Mouse (Mus musculus) adrenal gland, postnatal 36 days (tissue): Measurements from ENCODE around the gene Metrnl. TPM values are rescaled to one million over a fixed set of nuclear protein-coding genes. Genes with fewer than 3 reads are reported as not detected.

Experiments used
- DNase-seq, 2 experiments: peaks; one replicate each; pipeline ENCODE4 v3.0.0; 2021; ENCODE audit warnings: mixed read lengths in 1 of 2
- total RNA-seq, 2 experiments: library from RNA; stranded (reverse); gene quantifications; 2 replicates each; pipeline ENCODE4 v1.2.3; 2021

Gene Metrnl
- total RNA-seq, 2 experiments from 2014 or later, result 36.4 to 37.6 TPM

- DNase-seq, result no peak
Measured at GRCm38 (mm10) chr11:121734892-121735291, 33.5 kb downstream of the Metrnl start.

- DNase-seq, result no peak
Measured at GRCm38 (mm10) chr11:121738616-121739015, 37.3 kb downstream of the Metrnl start.

- DNase-seq, result peak in 1 of 2 experiments; percentile 28
Measured at GRCm38 (mm10) chr11:121740906-121741305, 39.6 kb downstream of the Metrnl start.

- peak in 1 of 2 experiments; percentile 3 for DNase-seq
Measured at GRCm38 (mm10) chr11:121741433-121741832, 40.1 kb downstream of the Metrnl start.

- DNase-seq, result no peak
Measured at GRCm38 (mm10) chr11:121743113-121743512, 41.8 kb downstream of the Metrnl start.

- no peak for DNase-seq
Measured at GRCm38 (mm10) chr11:121743915-121744628, 42.7 kb downstream of the Metrnl start.

- DNase-seq, result no peak
Measured at GRCm38 (mm10) chr11:121746941-121747494, 45.7 kb downstream of the Metrnl start.

- no peak for DNase-seq
Measured at GRCm38 (mm10) chr11:121748003-121748684, 46.8 kb downstream of the Metrnl start.

Other genes with a start within 250 kb of the Metrnl start
- gene Tbcd, start 249.6 kb upstream of the Metrnl start, total RNA-seq, result 10 to 100 TPM; 31.5 to 39.4 TPM
- under 1 TPM in 1 of 2 experiments, not detected in 1; 0.40 TPM for gene Zfp750, start 182.2 kb upstream of the Metrnl start, total RNA-seq
- 10 to 100 TPM in 1 of 2 experiments, 1 to 10 TPM in 1; 6.8 to 11.9 TPM for gene B3gntl1, start 28.4 kb upstream of the Metrnl start, total RNA-seq
- gene Ptchd3, start 128.7 kb downstream of the Metrnl start, total RNA-seq, result not detected